In genomic region chr10:7866762-7867665, GRCm38 (mm10) we compare ENCODE assay signal across 8 mouse cellular contexts. TPM values are rescaled to one million over a fixed set of nuclear protein-coding genes. Genes with fewer than 3 reads are reported as not detected.
DNase-seq lines count a peak whose midpoint lies in the region; ATAC-seq and TF ChIP-seq lines count a peak whose summit lies in the region.

No protein-coding gene starts in this region.

- peak overlapping the region; percentile 73 for H3K4me2 ChIP-seq in embryonic facial prominence, embryonic 14.5 days (ENCODE audit: low read depth, low read length)
- H3K4me2 ChIP-seq in limb, embryonic 14.5 days (replicated peaks; ENCODE audit: low read depth, low read length, severe bottlenecking), result peak overlapping the region; percentile 60

- peaks cover 25% of the 10 kb centered on the region for H3K27me3 ChIP-seq in embryonic facial prominence, embryonic 14.5 days (replicated peaks; ENCODE audit: control insufficient read depth, insufficient read depth, low read length)
- H3K27me3 ChIP-seq in hindbrain, embryonic 10.5 days (ENCODE audit: insufficient read depth, poor library complexity, severe bottlenecking), result peaks cover 38% of the 10 kb centered on the region
- H3K27me3 ChIP-seq in limb, embryonic 14.5 days (ENCODE audit: control insufficient read depth, insufficient read depth, low read length), result peaks cover 21% of the 10 kb centered on the region; the same call in 1 of the 2 replicates

- peak overlapping the region; percentile 57 for H3K9ac ChIP-seq in embryonic facial prominence, embryonic 14.5 days (ENCODE audit: low read depth, low read length)
- peak overlapping the region; percentile 48 for H3K9ac ChIP-seq in limb, embryonic 14.5 days (ENCODE audit: low read depth, low read length, severe bottlenecking)

- no peak overlapping the region for H3K27ac ChIP-seq in embryonic facial prominence, embryonic 14.5 days (replicated peaks; ENCODE audit: low read depth, low read length)
- peak overlapping the region; percentile 63; the same call in 1 of the 2 replicates for H3K27ac ChIP-seq in hindbrain, embryonic 10.5 days
- H3K27ac ChIP-seq in limb, embryonic 14.5 days (replicated peaks; ENCODE audit: low read depth, low read length), result no peak overlapping the region

- DNase-seq in kidney, adult 18-20 months, result peak; percentile 39
- DNase-seq in kidney, adult 11 months, result no peak
- peak; percentile 43 for DNase-seq in ZHBTc4 (ENCODE audit: low read depth, low spot score)
- no peak for DNase-seq in embryonic facial prominence, embryonic 14.5 days (ENCODE audit: low spot score)
- DNase-seq in hindbrain, embryonic 10.5 days (ENCODE audit: low spot score), result peak; percentile 27
- no peak for DNase-seq in limb, embryonic 14.5 days (ENCODE audit: low spot score)
- peak; percentile 76 for DNase-seq in retina, embryonic 14.5 days (ENCODE audit: low spot score)

- peak overlapping the region; percentile 39 for H3K4me3 ChIP-seq in embryonic facial prominence, embryonic 14.5 days (ENCODE audit: low read depth, low read length)
- peak overlapping the region; percentile 52 for H3K4me3 ChIP-seq in hindbrain, embryonic 10.5 days
- H3K4me3 ChIP-seq in limb, embryonic 14.5 days (replicated peaks; ENCODE audit: low read length), result peak overlapping the region; percentile 35

- ATAC-seq in embryonic facial prominence, embryonic 14.5 days (ENCODE audit: low read depth), result peak; percentile 53; the same call in 1 of the 2 replicates
- ATAC-seq in limb, embryonic 14.5 days (ENCODE audit: low FRiP score, low read depth), result no peak
- ATAC-seq in erythroblast, adult 5-6 weeks (replicated peaks; ENCODE audit: low FRiP score, poor library complexity, severe bottlenecking), result no peak

- no peak for TF ChIP-seq POLR2A in limb, embryonic 14.5 days (IDR thresholded peaks at IDR 0.05; ENCODE audit: borderline replicate concordance, extremely low read depth, insufficient read depth, insufficient read length)

- H3K36me3 ChIP-seq in embryonic facial prominence, embryonic 14.5 days (ENCODE audit: control insufficient read depth, insufficient read depth, low read length), result no peaks in the 10 kb centered on the region
- H3K36me3 ChIP-seq in hindbrain, embryonic 10.5 days, result no peaks in the 10 kb centered on the region
- H3K36me3 ChIP-seq in limb, embryonic 14.5 days (ENCODE audit: control insufficient read depth, insufficient read depth, low read length), result no peaks in the 10 kb centered on the region

- H3K9me3 ChIP-seq in embryonic facial prominence, embryonic 14.5 days (ENCODE audit: control insufficient read depth, low read length), result no peaks in the 10 kb centered on the region
- H3K9me3 ChIP-seq in hindbrain, embryonic 10.5 days, result no peaks in the 10 kb centered on the region
- no peaks in the 10 kb centered on the region for H3K9me3 ChIP-seq in limb, embryonic 14.5 days (ENCODE audit: control insufficient read depth, low read length)

- H3K4me1 ChIP-seq in embryonic facial prominence, embryonic 14.5 days (ENCODE audit: control insufficient read depth, insufficient read depth, low read length), result 0 out of 2 replicates have a peak, but pooled peaks cover 7% of the 10 kb centered on the region
- peaks cover 11% of the 10 kb centered on the region for H3K4me1 ChIP-seq in hindbrain, embryonic 10.5 days (replicated peaks)
- peaks cover 6% of the 10 kb centered on the region; the same call in 1 of the 2 replicates for H3K4me1 ChIP-seq in limb, embryonic 14.5 days (ENCODE audit: control insufficient read depth, insufficient read depth, low read length)

- 25% methylated on average over 33 of the region's 50 CpGs for WGBS in embryonic facial prominence, embryonic 14.5 days
- WGBS in hindbrain, embryonic 10.5 days, result 17% methylated on average over 50 of the region's 50 CpGs
- WGBS in limb, embryonic 14.5 days, result 27% methylated on average over 33 of the region's 50 CpGs

RNA-seq across cellular contexts. Expression of gene Zc3h12d, which starts 34.7 kb away (rescaled TPM):
- polyA plus RNA-seq in embryonic facial prominence, embryonic 14.5 days (2014; fragmentation: Nextera tagmentation; extraction: Ambion mirVana), result 0.11 and 0.24 TPM in 2 replicates
- polyA plus RNA-seq in hindbrain, embryonic 10.5 days (2016; fragmentation: Nextera tagmentation; extraction: Ambion mirVana), result 0.10 and 0.12 TPM in 2 replicates
- polyA plus RNA-seq in limb, embryonic 14.5 days (2012; rRNA removed), result 0.38 and 0.46 TPM in 2 replicates
- 0.17 and 0.19 TPM in 2 replicates for polyA plus RNA-seq in limb, embryonic 14.5 days (2014; fragmentation: Nextera tagmentation; extraction: Ambion mirVana)
- total RNA-seq in erythroblast, adult 5-6 weeks (2015; ENCODE audit: low replicate concordance), result 1.5 TPM in 1 of 2 replicates, not detected in the other
- total RNA-seq in erythroblast, adult 5-6 weeks (2017; ENCODE audit: low replicate concordance), result 0.42 and 1.0 TPM in 2 replicates

Comparison
In these comparisons a context has a peak if more than half of its experiments do, and no peak if none do; other contexts are left out.
1. DNase-seq: peak in kidney, adult 18-20 months (single experiment), ZHBTc4 (single experiment), hindbrain, embryonic 10.5 days (single experiment) and retina, embryonic 14.5 days (single experiment); none in kidney, adult 11 months (single experiment), embryonic facial prominence, embryonic 14.5 days (single experiment) and limb, embryonic 14.5 days (single experiment).
2. Peak in every context shown above with its lines, with median percentiles within 50 percentile points of each other: H3K4me3 ChIP-seq.